Mouse (Mus musculus) spleen, adult 2 months (tissue): Measurements from ENCODE around the gene Gm3415.

Experiments used
- CTCF ChIP-seq: fragments of 200-500 bp; IDR thresholded peaks from 2 replicates; pipeline ENCODE4 v1.5.1; 2011; ENCODE audit warnings: mild to moderate bottlenecking, inconsistent platforms; ENCODE audit not compliant: insufficient read depth, insufficient read length, insufficient replicate concordance; ENCODE audit errors: extremely low read depth
- POLR2A ChIP-seq: fragments of 200-500 bp; IDR thresholded peaks from 2 replicates; pipeline ENCODE4 v1.6.1; 2011; ENCODE audit warnings: low read depth, low read length, inconsistent platforms

GRCm38 (mm10) chr5:146598215-146599119 is 42.5 kb downstream of the Gm3415 start:
- TF ChIP-seq POLR2A (no peak), CTCF (no peak)
